Mouse (Mus musculus) C2C12 (cell line): ENCODE measurements at regions not wholly inside any gene's neighbourhood (a gene's known extent, or its start where the extent isn't known, plus 50 kb on each side); places are given as distances from the start of the nearest gene placed in this dataset.

Experiments
- H3K27me3 ChIP-seq: one replicate; pipeline ENCODE4 v1.6.1; 2011; ENCODE audit not compliant: control insufficient read depth, insufficient read depth, insufficient read length
- H3K36me3 ChIP-seq: one replicate; pipeline ENCODE4 v1.6.1; 2011; ENCODE audit not compliant: control insufficient read depth, insufficient read depth
- H3K4me3 ChIP-seq: one replicate; pipeline ENCODE4 v1.5.1; 2011; ENCODE audit warnings: mild to moderate bottlenecking, control low read depth; ENCODE audit not compliant: poor library complexity, insufficient read depth, severe bottlenecking
- H3K79me2 ChIP-seq: one replicate; pipeline ENCODE4 v1.6.1; 2011; ENCODE audit not compliant: control insufficient read depth, insufficient read depth
- H3K79me3 ChIP-seq: one replicate; pipeline ENCODE4 v1.6.1; 2011; ENCODE audit warnings: low read depth, control low read depth
- H3ac ChIP-seq: one replicate; pipeline ENCODE3; 2011; ENCODE audit warnings: low read depth; ENCODE audit not compliant: control insufficient read depth, insufficient read length
- CEBPB ChIP-seq: IDR thresholded peaks from one replicate; pipeline ENCODE4 v1.6.1; 2011; ENCODE audit warnings: low read depth, mild to moderate bottlenecking, control low read depth, moderate library complexity
- CTCF ChIP-seq: IDR thresholded peaks from one replicate; pipeline ENCODE4 v1.5.1; 2011; ENCODE audit not compliant: control insufficient read depth, insufficient read depth, insufficient read length
- FOSL1 ChIP-seq: IDR thresholded peaks from one replicate; pipeline ENCODE4 v1.8.0; 2011; ENCODE audit warnings: mild to moderate bottlenecking, low read length; ENCODE audit not compliant: poor library complexity, insufficient read depth, severe bottlenecking
- MAX ChIP-seq: IDR thresholded peaks from one replicate; pipeline ENCODE4 v1.6.1; 2011; ENCODE audit warnings: mild to moderate bottlenecking, control low read depth
- MYOD1 ChIP-seq: IDR thresholded peaks from one replicate; pipeline ENCODE4 v1.6.1; 2011; ENCODE audit warnings: low read depth; ENCODE audit not compliant: control insufficient read depth, insufficient read length
- MYOG ChIP-seq: IDR thresholded peaks from one replicate; pipeline ENCODE4 v1.6.1; 2011; ENCODE audit not compliant: control insufficient read depth, insufficient read length; ENCODE audit errors: extremely low read depth
- USF1 ChIP-seq: IDR thresholded peaks from one replicate; pipeline ENCODE4 v1.6.1; 2011; ENCODE audit warnings: low read depth, mild to moderate bottlenecking, control low read depth, moderate library complexity

DNA sequence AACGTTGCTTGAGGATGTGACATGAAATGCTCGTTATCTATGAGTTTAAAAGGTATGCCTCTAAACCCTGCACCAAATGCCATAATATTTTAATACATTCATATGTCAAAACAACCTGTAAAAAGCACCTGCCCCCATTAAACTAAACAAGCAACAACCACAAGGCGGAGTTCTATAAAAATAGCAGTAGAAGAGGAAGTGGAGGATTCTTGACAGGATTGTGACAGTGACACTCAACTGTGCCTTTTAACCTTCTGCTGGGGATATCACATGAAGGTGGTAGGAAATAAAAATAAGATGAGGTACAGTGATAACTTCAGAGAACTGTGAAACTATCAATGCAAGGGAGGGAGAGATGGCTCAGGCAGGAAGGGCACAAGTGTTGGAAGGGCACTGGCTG, 58.6 kb upstream of the Dbx2 start:
- Histone ChIP-seq H3K79me2 (no peaks in the 10 kb centered on the region), H3ac (no peak overlapping the region), H3K79me3 (no peaks in the 10 kb centered on the region), H3K36me3 (no peaks in the 10 kb centered on the region), H3K4me3 (no peak overlapping the region), H3K27me3 (peaks cover 18% of the 10 kb centered on the region)
- TF ChIP-seq FOSL1: no peak

DNA sequence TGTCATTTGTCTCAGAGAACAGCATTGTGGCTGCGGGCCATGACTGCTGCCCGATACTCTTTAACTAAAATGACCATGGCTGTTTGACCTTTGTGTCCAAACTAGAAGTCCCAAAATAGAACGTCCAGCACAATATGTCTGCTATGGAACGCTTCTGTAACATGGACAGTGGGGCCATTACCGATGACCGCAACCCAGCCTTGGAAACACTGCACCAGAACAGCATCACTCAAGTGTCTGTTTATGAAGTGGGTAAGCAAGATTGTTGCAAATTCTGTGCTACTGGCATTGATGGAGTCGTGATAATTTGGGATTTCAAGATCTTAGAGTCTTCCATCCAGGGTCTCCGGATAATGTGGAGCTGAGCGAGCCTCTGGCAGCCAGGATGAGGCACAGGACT, 60.2 kb upstream of the Dbx2 start:
- Histone ChIP-seq H3K79me3 (no peaks in the 10 kb centered on the region), H3K36me3 (no peaks in the 10 kb centered on the region), H3K79me2 (no peaks in the 10 kb centered on the region), H3K4me3 (no peak overlapping the region), H3ac (no peak overlapping the region), H3K27me3 (peaks cover 18% of the 10 kb centered on the region)
- no peak for TF ChIP-seq USF1

DNA sequence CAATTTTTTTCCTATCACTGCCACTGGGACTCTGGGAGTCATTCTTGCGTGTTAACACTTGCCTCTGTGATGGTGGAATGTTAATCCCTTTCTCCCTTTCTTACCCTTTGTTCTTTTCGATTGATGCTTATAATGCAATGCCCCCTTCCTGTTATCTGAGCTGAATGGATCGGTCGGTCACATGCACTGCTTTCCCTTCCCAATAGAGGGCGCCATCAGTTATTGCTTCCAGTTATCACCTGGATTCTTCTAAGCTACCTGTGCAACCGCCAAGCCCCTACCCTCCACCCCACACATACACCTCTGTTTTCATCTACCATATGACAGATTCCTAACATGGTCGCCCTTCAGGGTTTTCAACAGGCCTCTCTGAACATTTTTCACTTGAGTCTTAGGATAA, 66.9 kb upstream of the Ano6 start:
- H3K36me3 ChIP-seq: no peaks in the 10 kb centered on the region

DNA sequence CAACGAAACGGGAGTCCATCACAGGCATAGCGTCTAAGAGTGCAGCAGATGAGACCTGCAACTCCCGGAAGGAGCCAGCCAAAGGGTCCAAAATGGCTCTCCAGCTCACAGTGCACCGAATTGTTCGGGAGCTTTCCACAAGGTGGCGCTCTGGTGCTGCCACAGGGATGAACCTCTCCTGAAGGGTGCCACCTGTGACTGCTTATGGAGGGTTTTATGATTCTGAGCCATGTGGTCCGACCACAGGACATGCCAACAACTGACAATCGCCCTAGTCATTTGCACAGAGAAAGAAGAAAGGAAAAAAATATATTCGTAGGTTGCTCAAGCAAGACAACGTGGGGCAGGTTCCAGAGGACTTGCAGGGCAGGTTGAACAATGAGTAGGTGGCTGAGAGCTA, 64.8 kb upstream of the Ano6 start:
- Histone ChIP-seq H3K79me2 (no peaks in the 10 kb centered on the region), H3K79me3 (no peaks in the 10 kb centered on the region), H3K36me3 (no peaks in the 10 kb centered on the region), H3K27me3 (no peaks in the 10 kb centered on the region), H3K4me3 (no peak overlapping the region), H3ac (no peak overlapping the region)
- peak; percentile 82 for TF ChIP-seq CTCF
- TF ChIP-seq MYOD1: peak; percentile 68
- no peak for TF ChIP-seq USF1

More for the DNA sequence above, 66.9 kb upstream of the Ano6 start:
- Histone ChIP-seq H3K4me3 (no peak overlapping the region), H3K79me3 (no peaks in the 10 kb centered on the region), H3K27me3 (no peaks in the 10 kb centered on the region), H3ac (no peak overlapping the region), H3K79me2 (no peaks in the 10 kb centered on the region)
- TF ChIP-seq CTCF (no peak), MYOD1 (no peak), CEBPB (no peak), MAX (no peak), FOSL1 (no peak), USF1 (no peak), MYOG (no peak)

DNA sequence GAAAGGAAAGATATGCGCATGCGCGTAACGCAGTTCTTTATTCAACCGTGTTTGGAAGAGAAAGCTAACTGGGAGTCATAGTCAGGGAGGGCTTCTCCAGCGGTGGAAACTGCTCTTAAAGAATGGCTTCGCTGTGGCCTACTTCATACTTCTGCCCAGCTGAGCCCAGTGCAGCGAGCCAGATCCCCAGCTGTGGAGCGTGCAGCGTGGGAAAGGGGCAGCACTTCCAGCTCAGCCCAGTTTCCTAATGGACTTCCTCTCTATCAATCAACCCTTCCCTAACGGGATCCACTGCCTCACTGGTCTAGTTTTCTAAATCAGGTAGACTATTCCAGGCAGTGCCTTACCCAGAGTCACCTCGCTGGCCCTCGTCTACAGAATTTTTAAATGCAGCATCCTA, 64.1 kb upstream of the Ano6 start:
- Histone ChIP-seq H3K36me3 (no peaks in the 10 kb centered on the region), H3K27me3 (no peaks in the 10 kb centered on the region), H3K79me2 (no peaks in the 10 kb centered on the region), H3K4me3 (no peak overlapping the region), H3ac (no peak overlapping the region), H3K79me3 (no peaks in the 10 kb centered on the region)
- TF ChIP-seq CTCF (no peak), MAX (no peak)

DNA sequence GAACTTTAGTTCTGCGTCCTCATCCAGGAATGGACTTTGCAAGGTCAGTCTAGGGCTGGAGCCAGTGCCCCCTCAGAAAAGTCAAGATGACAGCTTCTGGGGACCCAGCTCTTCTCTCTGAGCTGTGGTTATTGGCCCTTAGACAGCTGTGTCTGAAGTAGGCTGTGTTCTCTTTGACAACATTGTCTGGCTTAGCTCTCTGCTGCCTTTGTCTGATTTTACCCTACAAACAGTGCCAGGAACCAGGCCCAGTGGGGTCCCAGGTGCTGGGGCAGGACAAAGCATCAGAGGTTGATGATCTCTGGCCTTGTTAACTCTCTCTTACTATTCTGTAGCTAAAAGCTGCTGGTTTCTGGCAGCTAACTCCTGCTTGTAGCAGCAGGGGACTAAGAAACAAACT, 54.9 kb upstream of the Ano6 start:
- H3ac ChIP-seq: no peak overlapping the region
- H3K4me3 ChIP-seq: no peak overlapping the region
- TF ChIP-seq USF1 (no peak), MYOD1 (no peak), MAX (no peak), FOSL1 (no peak), CEBPB (no peak), MYOG (no peak), CTCF (no peak)
- H3K36me3 ChIP-seq: no peaks in the 10 kb centered on the region
- H3K79me3 ChIP-seq: no peaks in the 10 kb centered on the region
- H3K27me3 ChIP-seq: peaks cover 4% of the 10 kb centered on the region
- no peaks in the 10 kb centered on the region for H3K79me2 ChIP-seq
